Comparison of ENCODE assay signal across 23 mouse cellular contexts in genomic region chr13:52819901-52820300, GRCm38 (mm10).
DNase-seq lines count a peak whose midpoint lies in the region; ATAC-seq and TF ChIP-seq lines count a peak whose summit lies in the region.
"Had no signal": no experiment of that assay in that cellular context is flagged by ENCODE, and none has a peak within 500 bp of the region (broad histone marks: within the 10 kb centered on the region; RNA-seq: fewer than 3 reads in every experiment).

No protein-coding gene starts in this region.

- 70% methylated on average over 4 of the region's 4 CpGs for WGBS in heart, embryonic 13.5 days
- 43% methylated on average over 4 of the region's 4 CpGs for whole genome bisulfite sequencing in liver, embryonic 15.5 days (ENCODE audit: insufficient replicate concordance)
- 74% methylated on average over 4 of the region's 4 CpGs for WGBS in liver, embryonic 11.5 days
- WGBS in macrophage (ENCODE audit: missing documents) = 63% methylated on average over 4 of the region's 4 CpGs

- 0 out of 2 replicates have a peak, but pooled peaks cover 5% of the 10 kb centered on the region for H3K27me3 ChIP-seq in heart, embryonic 13.5 days (replicated peaks)
- peaks cover 35% of the 10 kb centered on the region; the same call in 1 of the 2 replicates for H3K27me3 ChIP-seq in liver, embryonic 15.5 days
- H3K27me3 ChIP-seq in liver, embryonic 11.5 days (replicated peaks; ENCODE audit: control insufficient read depth, insufficient read depth, low read length) = no peaks in the 10 kb centered on the region
- H3K27me3 ChIP-seq: limb, embryonic 13.5 days had no signal

- no peak for ATAC-seq in heart, embryonic 13.5 days (ENCODE audit: extremely low read depth, insufficient number of reproducible peaks, low FRiP score, low TSS enrichment)
- ATAC-seq in liver, embryonic 15.5 days (ENCODE audit: insufficient read depth) = no peak
- no peak for ATAC-seq in liver, embryonic 11.5 days (replicated peaks; ENCODE audit: low FRiP score)
- ATAC-seq: CD4-positive, CD25-positive, alpha-beta regulatory T cell, adult 4 months; forebrain, embryonic 16.5 days; midbrain, embryonic 13.5 days had no signal

- no peak for TF ChIP-seq POLR2A in bone marrow macrophage, adult 2 months (IDR thresholded peaks at IDR 0.05; ENCODE audit: borderline replicate concordance, low read depth, low read length)

- peaks cover 63% of the 10 kb centered on the region for H3K4me1 ChIP-seq in heart, embryonic 13.5 days
- peaks cover 56% of the 10 kb centered on the region for H3K4me1 ChIP-seq in liver, embryonic 15.5 days (replicated peaks)
- peaks cover 32% of the 10 kb centered on the region for H3K4me1 ChIP-seq in liver, embryonic 11.5 days (replicated peaks; ENCODE audit: control insufficient read depth, insufficient read depth, low read length)
- H3K4me1 ChIP-seq in bone marrow macrophage, adult 2 months (ENCODE audit: control insufficient read depth, insufficient read depth, low read length) = peaks cover 65% of the 10 kb centered on the region

- no peak overlapping the region for H3K9ac ChIP-seq in heart, embryonic 13.5 days
- no peak overlapping the region for H3K9ac ChIP-seq in liver, embryonic 15.5 days
- no peak overlapping the region for H3K9ac ChIP-seq in liver, embryonic 11.5 days (ENCODE audit: low read depth, low read length)
- H3K9ac ChIP-seq: limb, embryonic 13.5 days; midbrain, embryonic 13.5 days had no signal

- no peak for TF ChIP-seq CTCF in bone marrow macrophage, adult 2 months (IDR thresholded peaks at IDR 0.05; ENCODE audit: low read depth, low read length)

- H3K79me2 ChIP-seq in macrophage (ENCODE audit: inconsistent target) = no peaks in the 10 kb centered on the region

- no peaks in the 10 kb centered on the region for H3K36me3 ChIP-seq in heart, embryonic 13.5 days
- H3K36me3 ChIP-seq in liver, embryonic 15.5 days (replicated peaks) = no peaks in the 10 kb centered on the region
- H3K36me3 ChIP-seq in liver, embryonic 11.5 days (ENCODE audit: control insufficient read depth, insufficient read depth, low read length) = no peaks in the 10 kb centered on the region
- no peaks in the 10 kb centered on the region for H3K36me3 ChIP-seq in macrophage (ENCODE audit: inconsistent target)
- H3K36me3 ChIP-seq: limb, embryonic 13.5 days; midbrain, embryonic 13.5 days had no signal

- no peak overlapping the region for H3K4me3 ChIP-seq in heart, embryonic 13.5 days
- H3K4me3 ChIP-seq in liver, embryonic 15.5 days (replicated peaks) = no peak overlapping the region
- H3K4me3 ChIP-seq in liver, embryonic 11.5 days (ENCODE audit: low read depth, low read length) = no peak overlapping the region
- no peak overlapping the region for H3K4me3 ChIP-seq in bone marrow macrophage, adult 2 months (ENCODE audit: insufficient read depth, low read length)
- H3K4me3 ChIP-seq in macrophage (ENCODE audit: inconsistent target) = no peak overlapping the region
- H3K4me3 ChIP-seq: limb, embryonic 13.5 days; midbrain, embryonic 13.5 days had no signal

- no peak for DNase-seq in heart, postnatal 4 days
- no peak for DNase-seq in liver, embryonic 11.5 days (ENCODE audit: low spot score)
- DNase-seq in left cerebral cortex, postnatal 25 days (ENCODE audit: low spot score in 2 of 2) = no peak
- no peak for DNase-seq in ovary, postnatal 10 days (ENCODE audit: low spot score)
- DNase-seq: adrenal gland, postnatal 25 days; cerebellum, adult 11 months; cerebellum, adult 9-11 months; gastrocnemius, postnatal 14 days; kidney, adult 2 months; kidney, postnatal 25 days; layer of hippocampus, postnatal 36 days; lung, adult 2 months; retina, postnatal 1 day; thymus, adult 2 months; thymus, postnatal 4 days had no signal

- H3K4me2 ChIP-seq in heart, embryonic 13.5 days = no peak overlapping the region
- H3K4me2 ChIP-seq in liver, embryonic 15.5 days = no peak overlapping the region
- H3K4me2 ChIP-seq in liver, embryonic 11.5 days = no peak overlapping the region
- H3K4me2 ChIP-seq: limb, embryonic 13.5 days; midbrain, embryonic 13.5 days had no signal

- intact Hi-C loops in left cerebral cortex, postnatal 25 days (cut with DNase I) = loop anchor here (2.0 to 5.0 kb wide), 5 partner anchors 47 to 161 kb away; partner anchors contain the start of genes Auh and Nfil3

- peak overlapping the region; percentile 44; the same call in 1 of the 2 replicates for H3K27ac ChIP-seq in heart, embryonic 13.5 days (replicated peaks)
- peak overlapping the region; percentile 29; the same call in 1 of the 2 replicates for H3K27ac ChIP-seq in liver, embryonic 15.5 days (replicated peaks)
- no peak overlapping the region for H3K27ac ChIP-seq in liver, embryonic 11.5 days (ENCODE audit: low read depth, low read length)
- peak overlapping the region; percentile 94 for H3K27ac ChIP-seq in bone marrow macrophage, adult 2 months (ENCODE audit: insufficient read depth, low read depth, low read length)
- H3K27ac ChIP-seq in macrophage = peak overlapping the region; percentile 92
- H3K27ac ChIP-seq: limb, embryonic 13.5 days; midbrain, embryonic 13.5 days had no signal

- H3K9me3 ChIP-seq in heart, embryonic 13.5 days = no peaks in the 10 kb centered on the region
- no peaks in the 10 kb centered on the region for H3K9me3 ChIP-seq in liver, embryonic 15.5 days (replicated peaks)
- H3K9me3 ChIP-seq in liver, embryonic 11.5 days (ENCODE audit: control insufficient read depth, low read length) = no peaks in the 10 kb centered on the region
- H3K9me3 ChIP-seq: limb, embryonic 13.5 days; midbrain, embryonic 13.5 days had no signal
